Mouse (Mus musculus) regulatory T cell (primary cell): ENCODE data around the gene Hist2h3c1.
"Not testable (repeated sequence)": the region's sequence is repeated elsewhere in the genome, so short reads cannot be mapped to it uniquely, and the experiment has no call there.

ENCODE experiments used
- in situ Hi-C: fragments of 300-600 bp; cut with MboI, MseI; formaldehyde crosslinking; loops from one replicate; pipeline ENCODE4 v1.15.1; 2025; ENCODE audit warnings: high pct_unique_total_duplicates

The Hist2h3c1 gene

DNA sequence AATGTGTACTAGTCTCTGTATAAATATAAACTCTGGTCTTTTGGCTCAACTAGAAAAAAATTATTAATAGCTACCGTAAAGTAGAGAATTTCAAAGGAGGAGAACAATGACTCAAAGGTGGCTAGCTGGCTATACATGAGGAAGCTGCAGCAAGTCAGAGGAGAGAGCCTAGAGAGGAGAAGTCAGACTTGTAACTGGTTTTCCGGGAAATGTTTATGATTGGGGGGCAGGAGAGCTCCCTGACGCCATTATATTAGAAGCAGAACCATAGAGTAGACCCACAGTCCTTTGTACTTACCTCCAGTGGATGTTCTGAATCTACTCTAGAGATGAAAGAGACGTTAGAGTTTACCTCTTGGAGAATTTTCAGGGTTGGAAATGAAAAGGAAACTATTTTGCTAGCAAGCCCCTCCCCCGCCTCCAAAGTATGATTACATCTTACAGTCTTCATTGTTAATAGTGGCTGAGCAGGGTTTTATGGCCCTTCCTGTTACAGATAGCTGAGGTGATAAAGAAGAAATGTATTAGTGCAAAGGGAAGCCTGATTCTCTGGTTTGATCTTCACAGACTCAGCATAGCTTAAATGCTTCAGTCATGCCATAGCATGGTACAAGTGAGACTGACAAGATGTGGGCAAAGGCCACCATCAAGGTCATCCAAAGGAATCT is 9.6 kb downstream of the Hist2h3c1 start:
- in situ Hi-C loops, result no loop called here

DNA sequence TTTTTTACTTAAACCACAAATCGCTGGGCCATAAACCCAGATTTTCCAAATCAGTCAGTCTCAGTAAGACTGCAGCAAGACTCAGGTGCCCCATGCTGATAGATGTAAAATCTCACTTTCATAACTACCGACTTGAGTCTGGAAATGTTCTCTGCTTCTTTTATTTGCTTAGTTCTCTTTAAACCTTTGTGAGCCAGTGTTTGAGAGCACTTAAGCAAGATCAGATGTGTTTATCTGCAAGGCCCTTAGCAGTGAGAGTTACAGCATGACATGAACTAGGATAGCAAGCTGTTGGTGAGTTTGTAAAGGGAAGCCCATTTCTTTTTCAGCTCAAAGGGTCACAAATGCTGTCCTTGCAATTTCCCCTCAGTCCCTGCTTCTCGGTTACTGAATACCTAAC is 10.7 kb downstream of the Hist2h3c1 start:
- in situ Hi-C loops, result no loop called here

DNA sequence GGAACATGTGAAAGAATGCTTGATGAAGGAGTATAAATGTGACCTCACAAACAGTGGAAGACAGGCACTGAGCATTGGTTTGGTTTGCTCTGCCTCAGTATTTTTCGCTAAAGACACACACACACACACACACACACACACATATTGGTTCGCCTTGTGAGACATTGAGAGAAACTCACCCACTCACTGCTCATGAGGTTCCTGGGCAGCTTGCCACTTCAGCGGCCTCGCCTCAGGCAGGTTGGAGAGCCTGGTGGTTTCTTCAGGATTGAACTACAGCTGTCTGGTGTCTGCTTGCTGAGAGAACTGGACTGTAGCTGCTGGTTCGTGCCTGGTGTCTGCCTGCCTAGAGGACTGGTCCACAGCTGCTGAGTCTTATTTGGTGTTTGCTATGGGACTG is 13.7 kb downstream of the Hist2h3c1 start:
- in situ Hi-C loops, result no loop called here

DNA sequence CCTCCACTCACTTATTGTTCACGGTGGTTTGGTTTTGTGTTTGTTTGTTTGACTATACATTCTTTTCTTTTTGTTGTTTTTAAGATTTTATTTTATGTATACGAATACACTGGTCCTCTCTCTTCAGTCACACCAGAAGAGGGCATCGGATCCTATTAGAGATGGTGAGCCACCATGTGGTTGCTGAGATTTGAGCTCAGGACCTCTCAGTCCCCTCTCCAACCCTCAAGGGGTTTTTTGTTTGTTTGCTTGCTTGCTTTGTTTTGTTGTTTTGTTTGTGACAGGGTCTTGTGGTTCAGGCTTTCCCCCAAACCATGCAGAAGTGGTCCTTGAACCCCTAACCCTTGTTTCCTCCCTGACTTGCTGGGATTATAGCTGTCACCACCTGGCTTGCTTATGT is 15.1 kb downstream of the Hist2h3c1 start:
- in situ Hi-C loops, result no loop called here

DNA sequence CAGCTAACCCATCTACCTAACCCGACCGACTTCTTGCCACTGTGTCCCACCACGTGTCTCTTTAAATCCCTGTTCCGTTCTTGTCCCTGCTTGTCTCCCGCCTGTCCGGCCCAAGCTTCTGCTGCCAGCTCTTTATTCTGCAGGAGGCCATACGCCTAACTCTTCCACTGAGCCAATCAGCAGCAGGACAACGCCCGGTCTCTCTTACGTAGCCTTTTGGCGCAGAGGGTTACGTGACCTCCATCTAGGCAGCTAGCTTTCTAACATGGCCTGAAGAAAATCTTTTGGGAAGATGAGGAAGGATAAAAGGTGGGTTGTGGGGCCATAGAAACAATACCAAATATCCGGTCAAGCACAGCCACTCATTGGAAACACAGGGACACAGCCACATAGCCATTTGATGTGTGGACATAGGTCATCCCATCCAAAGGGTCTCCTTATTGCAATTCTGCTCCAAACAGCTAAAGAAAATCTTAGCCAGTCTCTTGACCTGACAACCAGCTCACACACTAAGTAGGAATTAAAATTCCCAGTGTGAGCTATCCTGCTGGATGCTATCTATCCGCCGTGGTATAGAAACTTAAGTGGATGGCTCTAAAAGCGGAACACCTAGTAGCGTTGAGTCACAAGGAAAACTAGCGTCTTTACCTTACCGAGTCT is 15.9 kb downstream of the Hist2h3c1 start:
- in situ Hi-C loops, result no loop called here

DNA sequence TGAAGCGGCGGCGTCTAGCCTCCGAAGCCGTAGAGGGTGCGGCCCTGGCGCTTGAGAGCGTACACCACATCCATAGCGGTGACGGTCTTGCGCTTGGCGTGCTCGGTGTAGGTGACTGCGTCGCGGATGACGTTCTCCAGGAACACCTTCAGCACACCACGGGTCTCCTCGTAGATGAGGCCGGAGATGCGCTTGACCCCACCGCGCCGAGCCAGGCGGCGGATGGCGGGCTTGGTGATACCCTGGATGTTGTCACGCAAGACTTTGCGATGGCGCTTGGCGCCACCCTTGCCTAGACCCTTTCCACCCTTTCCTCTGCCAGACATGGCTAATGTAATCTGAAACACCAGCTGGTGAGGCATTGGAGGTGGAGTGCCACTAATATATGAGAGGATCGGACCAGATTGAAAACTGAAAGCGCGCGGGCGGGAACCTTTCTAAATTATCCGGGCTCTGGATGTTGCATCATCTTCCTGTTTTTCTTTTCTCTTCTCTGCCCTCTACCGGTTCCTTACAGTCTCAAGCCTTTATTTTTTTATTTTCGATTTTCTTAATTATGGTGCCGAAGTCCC is 16.6 kb downstream of the Hist2h3c1 start, which contains the start of gene Hist2h4:
Gene Hist2h4, minus strand, starts transcription at position 333 of the 572 bp plus-strand sequence.
- in situ Hi-C loops, result no loop called here

DNA sequence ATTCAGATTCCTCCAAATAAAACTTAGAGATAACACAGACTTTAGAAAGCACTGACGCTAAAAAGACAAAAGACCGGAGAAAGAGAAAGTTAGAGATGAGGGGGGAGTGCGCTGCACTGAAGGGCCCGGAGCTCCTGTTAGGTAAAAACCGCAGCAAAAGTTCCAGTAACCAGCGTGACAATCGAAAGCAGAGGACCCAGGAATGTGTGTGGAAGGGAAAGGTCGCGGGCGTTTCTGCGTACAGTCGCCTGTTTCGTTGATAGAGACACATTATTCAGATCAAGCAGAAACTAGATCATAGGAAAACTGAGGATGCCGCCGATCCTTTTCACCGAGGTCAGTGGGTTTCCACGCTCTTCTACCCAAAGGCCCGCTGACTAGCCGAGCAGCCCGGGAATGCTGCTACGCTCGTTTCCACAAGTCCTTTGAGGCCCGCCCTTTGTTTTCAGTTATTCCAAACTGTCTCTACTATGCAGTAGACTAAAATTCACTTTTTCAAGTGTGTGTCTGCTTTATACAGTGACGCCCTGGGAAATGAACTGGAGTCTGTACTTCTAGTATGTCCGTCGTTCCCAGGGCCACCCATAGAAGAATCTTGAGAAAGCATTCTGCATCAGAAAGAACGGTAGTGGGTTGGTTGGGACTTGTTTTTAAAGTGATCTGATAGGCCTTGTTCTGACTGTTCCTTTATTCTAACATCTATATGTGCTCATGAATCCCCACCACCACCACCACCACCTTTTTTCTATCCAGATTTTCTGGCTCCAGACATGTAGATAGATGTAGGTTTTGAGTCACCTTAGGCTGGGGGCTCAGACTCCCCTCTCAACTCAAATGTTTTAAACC is 17.3 kb downstream of the Hist2h3c1 start:
- in situ Hi-C loops, result no loop called here

DNA sequence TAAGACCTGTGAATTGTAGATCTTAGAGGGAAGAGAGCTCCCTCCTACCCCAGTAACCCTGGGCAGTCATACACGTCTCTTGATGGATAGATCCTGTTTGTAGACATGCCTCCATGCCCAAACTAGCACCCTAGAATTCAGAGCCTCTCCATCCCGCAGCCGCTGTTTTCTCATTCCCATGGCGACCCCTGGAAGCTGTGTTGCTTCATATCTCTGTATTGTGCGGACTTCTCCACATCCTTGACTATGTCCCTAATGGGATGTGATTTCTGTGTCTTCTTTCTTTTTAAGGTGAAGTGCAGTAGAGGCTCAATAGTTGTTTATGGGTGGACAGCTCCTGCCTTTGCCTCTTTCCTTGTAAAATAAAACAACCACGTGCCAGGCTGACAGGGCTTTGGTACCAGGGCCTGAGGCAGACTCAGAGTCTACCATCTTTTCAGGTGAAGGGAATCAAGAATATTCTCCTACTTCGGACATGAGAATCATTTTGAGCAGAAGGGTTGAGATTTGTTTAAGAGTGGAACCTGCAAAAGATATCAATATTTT is 18.0 kb downstream of the Hist2h3c1 start:
- in situ Hi-C loops, result no loop called here

DNA sequence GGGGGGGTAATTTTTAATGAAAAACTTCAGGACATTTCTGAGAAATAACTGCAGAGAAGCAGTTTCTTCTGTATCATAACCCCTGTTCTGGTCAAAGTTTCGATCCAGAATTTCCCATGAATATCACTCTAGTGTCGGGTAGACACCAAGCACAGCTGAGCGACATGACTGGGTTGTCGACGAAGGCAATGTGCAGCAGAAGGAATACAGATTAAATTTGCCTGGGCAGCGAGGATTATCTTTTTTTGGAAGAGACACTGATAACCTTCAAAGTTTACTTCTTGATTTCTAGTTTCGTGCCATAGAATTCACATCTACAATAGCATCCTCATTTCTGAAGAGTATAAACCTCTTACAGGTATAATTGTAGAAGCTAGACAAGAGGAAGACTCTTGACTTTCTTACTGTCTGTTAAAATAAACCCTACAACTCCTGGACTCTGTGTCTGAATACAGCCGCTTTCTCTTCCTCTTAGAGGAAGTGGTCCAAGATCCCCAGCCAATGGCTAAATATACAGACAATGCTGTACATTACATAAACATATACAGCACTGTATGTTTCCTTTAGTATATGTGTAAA is 19.7 kb downstream of the Hist2h3c1 start:
- in situ Hi-C loops, result no loop called here

DNA sequence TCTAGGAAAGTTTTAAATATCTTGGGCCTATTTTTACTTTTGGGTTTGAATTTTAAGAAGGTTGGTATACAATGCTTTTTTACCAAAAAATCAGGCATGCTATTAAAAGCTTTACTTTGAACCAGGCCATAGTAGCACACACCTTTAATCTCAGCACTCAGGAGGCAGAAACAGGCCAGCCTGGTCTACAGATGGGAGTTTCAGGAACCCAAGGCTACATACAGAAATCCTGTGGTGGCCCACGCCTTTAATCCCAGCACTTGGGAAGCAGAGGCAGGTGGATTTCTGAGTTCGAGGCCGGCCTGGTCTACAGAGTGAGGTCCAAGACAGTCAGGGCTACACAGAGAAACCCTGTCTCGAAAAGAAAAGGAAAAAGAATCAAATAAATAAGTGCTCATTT is 21.1 kb downstream of the Hist2h3c1 start:
- in situ Hi-C loops, result no loop called here

DNA sequence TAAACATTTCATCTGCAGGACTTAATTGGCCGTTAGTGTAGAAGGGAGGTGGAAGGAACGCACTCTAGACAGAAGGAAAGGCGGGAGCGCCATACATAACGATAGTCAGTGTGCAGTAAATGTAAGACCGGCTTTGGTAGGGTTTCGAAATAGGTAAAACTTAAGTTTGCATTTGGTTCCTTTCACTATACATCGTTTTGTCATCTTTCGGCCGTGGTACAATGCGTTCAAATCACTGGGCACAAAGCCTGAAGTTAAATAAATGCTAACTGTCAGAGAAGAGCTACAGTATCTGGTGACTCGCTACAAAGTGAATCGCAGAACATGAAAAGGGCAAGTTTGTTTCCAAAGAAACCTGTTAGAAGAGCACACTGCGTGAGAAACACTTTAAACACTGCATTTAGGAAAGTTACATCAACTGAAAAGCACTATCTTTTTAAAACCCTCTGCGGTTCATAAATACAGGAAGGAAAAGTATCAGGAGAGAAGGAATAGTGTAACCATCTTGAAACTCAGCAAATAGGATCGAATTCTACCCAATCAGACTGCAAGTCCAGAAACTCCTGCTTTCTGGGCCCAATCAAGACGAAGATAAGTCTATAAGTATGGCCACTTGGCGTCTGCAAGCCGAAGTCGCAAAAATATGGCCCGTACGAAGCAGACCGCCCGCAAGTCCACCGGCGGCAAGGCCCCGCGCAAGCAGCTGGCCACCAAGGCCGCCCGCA is 21.7 kb downstream of the Hist2h3c1 start, which contains the start of gene Hist2h3b:
Gene Hist2h3b, plus strand, starts transcription at position 604 of the 725 bp plus-strand sequence.
- in situ Hi-C loops, result no loop called here

DNA sequence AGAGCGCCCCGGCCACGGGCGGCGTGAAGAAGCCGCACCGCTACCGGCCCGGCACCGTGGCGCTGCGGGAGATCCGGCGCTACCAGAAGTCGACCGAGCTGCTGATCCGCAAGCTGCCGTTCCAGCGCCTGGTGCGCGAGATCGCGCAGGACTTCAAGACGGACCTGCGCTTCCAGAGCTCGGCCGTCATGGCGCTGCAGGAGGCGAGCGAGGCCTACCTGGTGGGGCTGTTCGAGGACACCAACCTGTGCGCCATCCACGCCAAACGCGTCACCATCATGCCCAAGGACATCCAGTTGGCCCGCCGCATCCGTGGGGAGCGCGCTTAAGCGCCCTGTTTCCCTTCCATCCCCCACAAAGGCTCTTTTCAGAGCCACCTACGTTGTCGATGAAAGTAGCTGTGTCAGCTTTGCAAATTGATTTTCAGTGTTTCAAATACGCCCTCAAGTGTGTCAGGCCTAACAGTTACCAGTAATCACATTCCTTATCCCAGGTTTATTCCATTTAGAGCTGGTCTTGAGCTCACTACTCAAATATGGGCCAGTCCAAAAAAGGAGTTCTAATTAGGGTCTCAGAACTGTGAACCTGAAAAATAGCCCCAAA is 22.4 kb downstream of the Hist2h3c1 start:
- in situ Hi-C loops, result not testable (repeated sequence)

DNA sequence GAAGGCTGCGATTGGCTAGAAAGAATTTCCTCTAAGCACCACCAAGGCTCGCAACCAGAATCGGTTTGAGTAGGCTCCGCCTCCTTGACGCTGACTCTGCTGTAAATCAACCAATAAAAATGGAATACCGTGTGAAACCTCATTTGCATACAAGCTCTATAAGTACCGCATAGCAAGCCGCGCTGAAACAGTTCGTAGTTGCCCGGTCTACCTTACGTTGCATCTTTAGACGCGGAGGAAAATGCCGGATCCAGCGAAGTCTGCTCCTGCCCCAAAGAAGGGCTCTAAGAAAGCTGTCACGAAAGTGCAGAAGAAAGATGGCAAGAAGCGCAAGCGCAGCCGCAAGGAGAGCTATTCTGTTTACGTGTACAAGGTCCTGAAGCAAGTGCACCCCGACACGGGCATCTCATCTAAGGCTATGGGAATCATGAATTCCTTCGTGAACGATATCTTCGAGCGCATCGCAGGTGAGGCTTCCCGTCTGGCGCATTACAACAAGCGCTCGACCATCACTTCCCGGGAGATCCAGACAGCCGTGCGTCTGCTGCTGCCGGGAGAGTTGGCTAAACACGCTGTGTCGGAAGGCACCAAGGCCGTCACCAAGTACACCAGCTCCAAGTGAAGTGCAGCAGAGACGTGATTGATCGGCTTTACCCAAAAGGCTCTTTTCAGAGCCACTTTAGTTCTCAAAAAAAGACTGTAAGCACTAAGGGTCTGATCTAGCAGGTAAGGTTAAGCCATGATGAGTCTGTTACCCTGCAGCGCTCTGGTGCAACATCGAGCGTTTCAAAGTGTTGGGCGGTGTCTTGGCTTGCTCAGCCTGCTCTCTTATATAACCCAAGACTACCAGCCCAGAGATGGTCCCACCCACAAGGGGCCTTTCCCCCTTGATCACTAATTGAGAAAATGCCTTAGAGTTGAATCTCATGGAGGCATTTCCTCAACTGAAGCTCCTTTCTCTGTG is 23.3 kb downstream of the Hist2h3c1 start, which contains the start of gene Hist2h2bb:
Gene Hist2h2bb, plus strand, starts transcription at position 242 of the 964 bp plus-strand sequence.
- in situ Hi-C loops, result no loop called here

DNA sequence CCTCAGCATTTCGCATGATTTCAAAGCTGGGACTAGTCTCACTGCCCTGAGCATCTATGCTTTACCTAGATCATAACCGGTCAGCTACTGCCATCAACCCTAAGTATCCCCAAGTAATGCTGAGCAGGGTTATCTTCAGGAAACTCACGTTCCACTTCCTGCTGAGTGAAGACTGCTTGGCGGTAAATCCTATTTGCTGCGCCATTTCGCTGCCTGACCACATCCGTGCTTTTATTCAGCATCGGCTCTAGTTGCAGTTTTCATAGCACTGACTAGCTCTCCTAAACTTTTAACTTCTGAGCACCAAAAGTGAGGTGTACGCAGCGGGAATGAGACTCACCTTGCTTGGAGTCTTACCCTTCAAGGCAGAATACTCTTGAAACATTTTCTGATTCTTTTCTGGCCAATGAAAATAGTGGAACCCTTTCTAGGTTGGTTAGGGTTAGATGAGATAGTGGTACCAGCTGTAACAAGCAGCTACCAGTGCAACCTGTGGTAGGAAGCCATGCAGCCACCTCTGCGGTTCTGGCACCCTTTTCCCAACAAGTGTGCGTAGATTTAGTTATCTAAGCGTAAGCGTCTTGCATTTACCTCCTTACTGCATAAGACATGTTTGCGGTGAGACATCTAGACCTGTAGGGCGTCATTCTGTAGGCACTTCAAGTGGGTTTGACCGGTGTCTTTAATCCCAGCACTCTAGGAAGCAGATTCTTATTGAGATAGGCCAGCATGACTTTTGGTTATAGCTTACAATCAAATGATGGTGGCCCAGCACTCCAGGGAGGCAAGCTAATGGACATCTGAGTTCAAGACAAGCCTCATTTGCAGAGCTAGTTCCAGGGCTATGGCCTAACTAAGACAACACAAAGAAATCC is 27.3 kb downstream of the Hist2h3c1 start:
- in situ Hi-C loops, result no loop called here

DNA sequence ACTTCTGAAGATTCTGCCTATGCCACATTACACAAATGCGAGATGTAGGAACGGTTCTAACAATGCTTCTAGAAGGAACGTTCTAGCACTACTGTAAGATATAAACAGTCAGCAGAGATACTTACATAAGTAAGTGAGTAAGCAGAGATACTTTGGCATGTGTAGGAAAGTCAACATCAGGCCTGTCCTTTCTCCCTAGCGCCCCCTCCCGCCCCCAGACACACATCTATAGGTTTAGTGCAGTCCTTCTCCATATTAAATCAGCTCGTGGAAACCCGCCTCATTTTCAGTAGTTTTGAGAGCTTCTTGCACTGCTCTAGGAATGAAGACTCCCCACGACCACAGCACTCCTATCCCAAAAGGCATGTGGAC is 30.9 kb downstream of the Hist2h3c1 start:
- in situ Hi-C loops, result loop anchor here (25.0 kb wide), 1 partner anchor 1890 kb away; the partner anchor contains the start of gene Lingo4

DNA sequence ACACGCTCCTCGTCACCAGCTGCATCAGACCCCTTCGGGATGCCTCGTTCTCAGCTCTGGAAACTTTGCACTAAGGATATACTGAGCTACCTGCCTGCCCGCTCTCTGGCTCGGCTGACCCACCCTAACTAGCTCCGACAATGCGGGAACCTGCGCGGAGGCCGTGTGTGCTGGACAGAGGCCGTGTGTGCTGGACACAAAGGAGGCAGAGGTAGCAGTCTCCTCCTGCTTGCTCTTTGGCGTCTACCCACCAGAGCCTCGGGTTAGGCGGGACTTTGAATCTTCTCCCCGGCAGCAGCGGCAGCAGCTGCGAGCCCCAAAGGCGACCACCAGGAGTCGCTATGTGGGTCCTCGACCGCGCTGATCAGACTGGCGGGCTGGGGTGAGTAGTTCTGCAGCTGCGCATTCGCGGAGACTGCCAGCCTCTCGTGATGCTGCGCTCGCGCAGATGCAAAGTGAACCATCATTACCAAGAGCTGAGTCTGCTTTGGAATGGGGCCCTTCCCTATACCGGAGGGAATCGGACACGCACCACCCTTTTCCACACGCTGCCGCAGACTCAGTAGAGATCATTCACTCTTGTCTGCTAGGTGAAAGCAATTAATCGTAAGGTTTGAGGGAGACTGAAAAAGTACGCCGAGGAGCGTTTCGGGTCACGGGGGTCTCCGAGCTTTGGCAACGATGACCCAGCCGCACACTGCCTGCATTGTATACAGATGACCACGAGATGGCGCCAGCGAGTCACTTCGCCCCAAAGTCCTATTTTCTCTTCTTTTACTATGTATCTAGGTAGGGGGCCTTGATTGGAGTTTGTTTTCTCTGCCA is 31.5 kb downstream of the Hist2h3c1 start:
- in situ Hi-C loops, result loop anchor here (25.0 kb wide), 1 partner anchor 1891 kb away; the partner anchor contains the start of gene Lingo4

DNA sequence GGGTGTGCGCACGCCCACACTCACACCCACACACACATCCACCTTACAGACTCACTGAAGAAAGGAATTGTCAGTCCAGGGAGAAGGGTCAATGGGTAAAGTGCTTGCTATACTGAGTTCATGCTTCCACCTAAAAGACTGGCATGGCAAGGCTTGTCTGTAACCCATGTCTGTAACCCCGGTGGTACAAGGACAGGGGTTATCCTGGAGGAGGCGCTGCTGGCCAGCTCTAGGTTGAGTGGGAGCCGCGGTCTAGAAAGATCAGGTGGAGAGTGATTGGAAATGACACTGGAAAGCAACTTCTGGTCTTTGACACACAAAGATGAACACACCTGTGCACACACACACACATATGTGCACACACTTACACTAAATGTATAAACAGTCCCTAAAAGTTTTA is 34.2 kb downstream of the Hist2h3c1 start:
- in situ Hi-C loops, result loop anchor here (5.0 to 25.0 kb wide), 2 partner anchors 47 to 1893 kb away; partner anchors contain the start of gene Lingo4
